Mouse (Mus musculus): ENCODE measurements around the gene Nifk.

DNA sequence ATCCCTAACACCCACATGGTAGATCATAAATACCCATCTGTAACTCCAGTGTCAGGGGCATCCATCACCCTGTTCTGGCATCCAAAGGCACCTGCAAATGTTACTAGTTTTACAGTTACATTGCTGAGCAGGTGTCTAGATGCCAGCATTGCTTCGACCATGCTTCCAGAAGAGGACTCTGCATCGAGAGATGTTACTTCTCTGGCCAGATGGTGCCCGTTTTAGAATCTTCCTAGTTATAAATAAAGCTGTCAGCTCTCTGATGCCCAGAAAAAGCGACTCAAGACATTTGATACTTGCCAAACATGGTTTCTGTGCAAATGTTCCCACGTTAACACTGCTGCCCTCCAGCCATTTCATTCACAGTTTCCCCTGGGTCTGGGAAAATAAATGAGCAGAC lies 16.3 kb downstream of the Nifk start:
- TF ChIP-seq POLR2A (IDR thresholded peaks at IDR 0.05; ENCODE audit: extremely low read depth, insufficient read depth, low read length) = no peak
- no peak for TF ChIP-seq CTCF (IDR thresholded peaks at IDR 0.05; ENCODE audit: low read depth, low read length)

Data from liver, adult 2 months (tissue).